Mouse (Mus musculus): ENCODE data around the gene Sh2d6.

The Sh2d6 gene

GRCm38 (mm10) chr6:72535165-72535564 is 13.7 kb upstream of the Sh2d6 start:
- peak; percentile 94 for DNase-seq (ENCODE audit: low read depth)

- peak; percentile 92 for DNase-seq (ENCODE audit: low read depth)
Measured at GRCm38 (mm10) chr6:72534035-72534809, 12.7 kb upstream of the Sh2d6 start.

GRCm38 (mm10) chr6:72533555-72533954 is 12.0 kb upstream of the Sh2d6 start:
- peak; percentile 80 for DNase-seq (ENCODE audit: low read depth)

DNA sequence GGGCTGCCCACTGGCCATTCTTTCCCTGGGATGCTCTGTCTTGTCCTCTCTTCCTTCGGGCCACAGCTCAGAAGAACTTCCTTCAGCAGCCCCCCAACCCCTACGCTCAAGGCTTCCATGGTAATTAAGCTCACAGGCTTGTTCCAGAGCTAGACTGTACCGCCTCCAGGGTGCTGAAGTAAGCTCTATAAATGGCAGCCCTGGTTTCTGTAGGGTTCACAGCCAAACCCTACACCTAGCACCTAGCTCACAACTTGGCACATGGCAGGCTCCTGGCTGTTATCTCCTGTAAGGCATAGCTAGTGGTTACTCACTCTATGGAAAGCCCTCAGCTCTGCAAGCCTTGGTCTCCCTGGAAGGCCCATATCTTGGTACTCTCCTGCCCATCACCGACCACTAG is 11.1 kb upstream of the Sh2d6 start:
- no peak for DNase-seq (ENCODE audit: low read depth)

DNA sequence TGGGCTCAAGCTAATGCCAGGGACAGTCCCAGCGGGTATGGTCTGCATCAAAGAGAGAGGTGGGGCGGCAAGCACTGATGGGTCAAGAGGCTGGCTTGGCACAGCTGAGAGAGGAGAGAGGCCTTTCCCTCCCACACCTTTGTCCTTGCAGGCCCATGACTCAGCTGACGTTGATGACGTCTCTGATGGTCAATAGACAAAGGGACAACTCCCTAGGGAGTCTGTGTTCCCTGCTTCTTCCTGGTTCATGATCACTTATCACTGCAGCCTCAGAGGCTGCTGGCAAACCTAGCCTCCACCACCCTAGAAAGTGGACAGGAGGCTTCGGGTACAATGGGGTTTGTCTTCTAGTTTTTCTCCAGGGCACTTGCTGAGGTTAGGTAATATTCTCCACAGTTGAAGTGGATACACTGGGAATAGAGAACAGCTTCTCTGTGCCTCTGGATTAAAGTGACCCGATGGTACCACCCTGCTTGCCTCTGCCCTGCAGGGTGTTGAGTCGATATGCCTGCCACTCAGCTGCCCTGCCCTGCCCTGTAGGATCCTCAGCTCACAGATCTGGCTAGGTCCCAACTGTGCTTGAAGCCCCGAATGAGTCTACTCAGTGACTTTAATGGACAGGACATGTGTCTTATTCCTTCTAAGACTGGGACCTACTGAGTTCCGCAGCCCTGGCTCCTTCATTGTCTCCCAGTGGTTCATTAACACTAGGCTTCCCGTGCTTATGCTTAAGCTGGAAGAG is 7.1 kb upstream of the Sh2d6 start:
- DNase-seq (ENCODE audit: low read depth) = peak; percentile 48

GRCm38 (mm10) chr6:72527070-72527469 is 5.6 kb upstream of the Sh2d6 start:
- DNase-seq (ENCODE audit: low read depth) = no peak

DNA sequence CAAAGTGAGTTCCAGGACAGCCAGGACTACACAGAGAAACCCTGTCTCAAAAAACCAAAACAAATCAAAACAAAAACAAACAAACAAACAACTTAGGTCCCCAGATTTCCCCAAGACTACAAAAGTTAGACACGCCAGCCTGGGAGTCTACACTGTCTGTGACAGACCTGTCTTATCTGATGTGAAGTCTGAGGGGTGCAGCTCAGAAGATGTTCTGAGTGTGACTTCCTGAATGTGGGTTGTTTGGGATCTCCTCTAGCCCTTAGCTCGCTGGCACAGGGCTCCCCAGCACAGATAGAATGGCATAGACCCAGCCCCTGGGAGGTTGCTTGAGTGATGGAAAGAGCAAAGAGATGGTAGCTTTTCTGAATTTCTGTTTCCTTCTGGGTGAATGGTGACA is 2.7 kb upstream of the Sh2d6 start:
- DNase-seq (ENCODE audit: low read depth) = no peak

DNA sequence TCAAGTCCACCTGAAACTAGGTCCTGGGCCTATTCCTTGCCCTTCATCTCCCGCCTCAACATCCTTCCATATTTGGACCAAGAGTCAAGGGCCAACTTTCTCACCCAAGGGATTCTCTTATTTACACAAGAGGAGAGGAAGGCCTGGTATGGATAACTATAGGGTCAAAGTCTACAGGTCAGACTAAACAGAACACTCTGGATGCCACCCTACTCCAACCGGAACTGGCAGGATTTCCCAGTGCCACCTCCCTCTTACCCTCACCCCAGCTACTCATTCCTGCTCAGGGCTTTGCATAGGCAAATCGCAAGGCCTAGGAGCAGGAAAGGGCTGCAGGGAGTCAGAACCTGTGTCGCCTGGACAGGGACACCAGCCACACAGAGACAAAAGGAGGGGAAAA is 1.7 kb upstream of the Sh2d6 start:
- no peak for DNase-seq (ENCODE audit: low read depth)

GRCm38 (mm10) chr6:72522288-72522687 is 781 bp upstream of the Sh2d6 start:
- peak; percentile 77 for DNase-seq (ENCODE audit: low read depth)

- DNase-seq (ENCODE audit: low read depth) = no peak
Measured at GRCm38 (mm10) chr6:72520904-72521303, 603 bp downstream of the Sh2d6 start.

GRCm38 (mm10) chr6:72519892-72520663 is 1.4 kb downstream of the Sh2d6 start:
- DNase-seq (ENCODE audit: low read depth) = peak; percentile 94

- DNase-seq (ENCODE audit: low read depth) = no peak
Measured at GRCm38 (mm10) chr6:72519303-72519702, 2.2 kb downstream of the Sh2d6 start.

DNA sequence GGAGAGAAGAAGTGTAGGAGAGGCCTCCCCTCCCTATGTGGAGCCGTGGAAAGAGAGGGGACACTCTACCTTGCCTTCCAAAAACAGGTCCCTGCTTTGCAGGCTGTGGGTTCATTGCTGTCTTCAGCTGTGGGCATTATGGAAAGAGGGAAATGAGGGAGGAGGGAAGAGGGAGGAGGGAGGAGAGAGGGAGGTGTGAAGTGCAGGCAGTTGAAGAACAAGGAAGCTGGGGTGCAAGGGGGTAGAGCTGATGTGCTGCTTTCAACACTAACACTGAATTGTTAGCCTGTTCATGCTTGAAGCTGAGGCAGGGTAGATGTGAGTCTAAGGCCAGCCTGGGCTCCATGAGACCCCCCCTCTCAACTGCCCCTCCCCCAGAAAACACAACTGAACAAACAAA is 2.7 kb downstream of the Sh2d6 start:
- DNase-seq (ENCODE audit: low read depth) = peak; percentile 34

DNA sequence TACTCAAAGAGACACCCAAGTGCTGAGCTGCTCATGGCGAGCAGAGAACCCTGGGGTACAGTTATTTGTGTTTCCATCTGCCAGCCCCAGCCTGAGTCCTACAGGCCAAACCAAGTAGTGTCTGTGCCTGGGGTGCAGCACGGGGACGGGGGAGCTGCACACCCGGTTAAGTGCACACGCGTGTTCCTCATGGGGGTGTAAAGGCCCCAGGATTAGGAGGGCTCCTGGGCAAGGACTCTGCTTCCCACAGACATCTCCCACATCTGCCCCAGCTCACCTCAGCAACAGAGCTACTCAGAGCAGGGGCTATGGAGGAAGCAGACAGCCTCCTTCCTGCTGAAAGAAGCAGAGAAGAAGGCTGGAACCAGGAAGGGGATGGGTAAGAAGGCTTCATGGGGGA is 5.9 kb downstream of the Sh2d6 start:
- no peak for DNase-seq (ENCODE audit: low read depth)

- no peak for DNase-seq (ENCODE audit: low read depth)
Measured at GRCm38 (mm10) chr6:72513071-72513440, 8.5 kb downstream of the Sh2d6 start.

GRCm38 (mm10) chr6:72512386-72513070 is 9.0 kb downstream of the Sh2d6 start:
- DNase-seq (ENCODE audit: low read depth) = peak; percentile 91

DNA sequence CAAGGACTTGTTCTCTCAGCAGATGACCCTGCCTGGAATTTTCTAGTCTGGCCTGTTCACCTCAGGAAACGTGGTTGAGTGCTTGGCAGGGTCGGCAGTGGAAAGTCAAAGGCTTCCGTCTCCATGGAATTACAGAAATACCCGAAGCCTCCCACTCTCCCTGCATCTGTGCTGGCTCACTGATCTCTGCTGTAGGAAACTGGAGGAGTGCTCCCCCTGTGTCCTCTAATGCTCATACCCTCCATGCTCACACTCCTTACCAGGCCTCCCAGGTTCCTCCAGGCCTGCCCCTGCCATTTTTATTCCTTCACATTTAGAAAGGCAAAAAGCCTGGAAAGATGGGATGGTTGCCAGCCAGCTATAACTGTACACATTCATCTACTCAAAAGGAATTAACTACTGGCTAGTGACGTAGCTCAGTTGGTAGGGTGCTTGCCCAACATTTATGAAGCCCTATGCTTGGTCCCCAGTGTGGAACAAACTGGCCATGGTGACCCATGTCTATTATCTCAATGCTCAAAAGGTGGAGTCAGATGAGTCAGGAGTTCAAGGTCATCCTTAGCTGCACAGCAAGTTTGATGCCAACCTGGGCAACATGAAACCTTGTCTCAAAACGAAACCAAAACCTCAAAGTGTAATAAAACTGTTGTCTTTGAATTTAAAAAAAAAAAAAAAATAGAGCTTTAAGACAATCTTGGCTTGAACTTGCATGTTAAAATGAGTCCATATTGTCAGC is 10.7 kb downstream of the Sh2d6 start:
- peak; percentile 85 for DNase-seq (ENCODE audit: low read depth)

- DNase-seq (ENCODE audit: low read depth) = peak; percentile 56
Measured at GRCm38 (mm10) chr6:72509872-72510435, 11.6 kb downstream of the Sh2d6 start.

DNA sequence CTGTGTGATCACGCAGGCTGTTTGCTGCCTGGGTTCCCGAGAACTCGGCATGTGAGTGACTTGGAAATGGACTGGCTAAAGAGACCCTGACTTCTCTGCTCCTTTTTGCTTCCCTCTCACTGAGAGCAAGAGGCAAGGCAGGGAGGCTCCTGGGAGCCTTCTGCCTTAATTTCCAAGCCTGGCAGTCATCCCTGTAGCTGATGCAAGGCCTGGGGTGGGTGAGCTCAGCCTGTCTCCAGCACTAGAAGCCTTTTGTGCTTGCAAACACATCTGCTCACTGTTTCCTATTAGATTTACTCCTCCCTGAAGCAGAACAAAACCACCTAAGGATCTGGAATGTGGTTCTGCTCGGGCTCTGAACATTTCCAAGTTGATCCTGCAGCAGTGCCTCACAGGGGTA is 12.9 kb downstream of the Sh2d6 start:
- peak; percentile 91 for DNase-seq (ENCODE audit: low read depth)

GRCm38 (mm10) chr6:72506104-72506503 is 15.4 kb downstream of the Sh2d6 start:
- no peak for DNase-seq (ENCODE audit: low read depth)

- DNase-seq (ENCODE audit: low read depth) = peak; percentile 79
Measured at GRCm38 (mm10) chr6:72503939-72504338, 17.6 kb downstream of the Sh2d6 start.

All from NIH3T3 (cell line).